Mouse (Mus musculus) E14TG2a.4 (cell line): Measurements from ENCODE around the gene Tab1.

Experiments used
- CTCF ChIP-seq: conservative IDR thresholded peaks from 2 replicates; pipeline ENCODE4 v1.5.1; 2014; ENCODE audit warnings: low read length
- NANOG ChIP-seq: IDR thresholded peaks from 2 replicates; pipeline ENCODE4 v1.6.1; 2014; ENCODE audit warnings: borderline replicate concordance, low read length, mixed read lengths
- POU5F1 ChIP-seq: IDR thresholded peaks from 2 replicates; pipeline ENCODE4 v1.6.1; 2014; ENCODE audit warnings: low read length, borderline replicate concordance

GRCm38 (mm10) chr15:80163716-80164115, 30.8 kb downstream of the Tab1 start:
- TF ChIP-seq CTCF (no peak), NANOG (no peak), POU5F1 (no peak)
